Mouse (Mus musculus): ENCODE results near the gene Zfp82. TPM values are rescaled to one million over a fixed set of nuclear protein-coding genes. Genes with fewer than 3 reads are reported as not detected.

The Zfp82 gene
- polyA plus RNA-seq, 1 experiment from 2014 or later: 2.1 TPM

GRCm38 (mm10) chr7:30009321-30010085 lies 63.2 kb downstream of the Zfp82 start:
- no peak overlapping the region for H3K4me3 ChIP-seq (replicated peaks)
- H3K4me2 ChIP-seq: no peak overlapping the region
- 82% methylated on average over 21 of the region's 21 CpGs for WGBS (ENCODE audit: insufficient replicate concordance)
- no peak overlapping the region for H3K9ac ChIP-seq
- H3K4me1 ChIP-seq (replicated peaks): no peaks in the 10 kb centered on the region
- no peak overlapping the region for H3K27ac ChIP-seq
- ATAC-seq (ENCODE audit: low read depth): no peak
- H3K27me3 ChIP-seq: no peaks in the 10 kb centered on the region
- H3K36me3 ChIP-seq: peaks cover 67% of the 10 kb centered on the region
- DNase-seq: no peak
- no peaks in the 10 kb centered on the region for H3K9me3 ChIP-seq (replicated peaks)

- DNase-seq: no peak
- H3K27ac ChIP-seq: no peak overlapping the region
- 70% methylated on average over 6 of the region's 6 CpGs for WGBS (ENCODE audit: insufficient replicate concordance)
These were observed 64.5 kb downstream of the Zfp82 start for GRCm38 (mm10) chr7:30008020-30008690.

GRCm38 (mm10) chr7:30007601-30008000 lies 65.1 kb downstream of the Zfp82 start:
- Histone ChIP-seq H3K4me3 (replicated peaks) (no peak overlapping the region), H3K4me2 (no peak overlapping the region), H3K36me3 (peaks cover 58% of the 10 kb centered on the region), H3K4me1 (replicated peaks) (no peaks in the 10 kb centered on the region), H3K27me3 (no peaks in the 10 kb centered on the region), H3K27ac (no peak overlapping the region), H3K9ac (no peak overlapping the region), H3K9me3 (replicated peaks) (no peaks in the 10 kb centered on the region)
- WGBS (ENCODE audit: insufficient replicate concordance): 79% methylated on average over 1 of the region's 1 CpGs
- DNase-seq (no peak), ATAC-seq (ENCODE audit: low read depth) (no peak)

More at GRCm38 (mm10) chr7:30008020-30008690, 64.5 kb downstream of the Zfp82 start:
- Histone ChIP-seq H3K4me2 (no peak overlapping the region), H3K4me3 (replicated peaks) (no peak overlapping the region), H3K9ac (no peak overlapping the region), H3K27me3 (no peaks in the 10 kb centered on the region), H3K36me3 (peaks cover 56% of the 10 kb centered on the region), H3K9me3 (replicated peaks) (no peaks in the 10 kb centered on the region), H3K4me1 (replicated peaks) (no peaks in the 10 kb centered on the region)
- no peak for ATAC-seq (ENCODE audit: low read depth)

Small RNA genes lying within 50 kb of the gene (microRNA-seq; reads per million reads assigned to microRNA genes)
- gene Gm23368: not detected

Other genes with a start within 250 kb of the Zfp82 start
- 1.1 and 1.5 TPM in 2 replicates for gene Zfp940, start 219.2 kb downstream of the Zfp82 start, polyA plus RNA-seq (2015; fragmentation: Nextera tagmentation; extraction: Ambion mirVana)
- 1.3 and 1.4 TPM in 2 replicates for gene Zfp420, start 212.9 kb downstream of the Zfp82 start, polyA plus RNA-seq (2015; fragmentation: Nextera tagmentation; extraction: Ambion mirVana)
- gene Zfp27, start 166.3 kb downstream of the Zfp82 start, polyA plus RNA-seq (2015; fragmentation: Nextera tagmentation; extraction: Ambion mirVana): 1.9 and 2.3 TPM in 2 replicates
- gene Zfp383, start 164.7 kb downstream of the Zfp82 start, polyA plus RNA-seq (2015; fragmentation: Nextera tagmentation; extraction: Ambion mirVana): 0.58 TPM in 2 replicates
- gene Zfp74, start 118.8 kb downstream of the Zfp82 start, polyA plus RNA-seq (2015; fragmentation: Nextera tagmentation; extraction: Ambion mirVana): 2.0 and 2.6 TPM in 2 replicates
- 8.5 and 10.9 TPM in 2 replicates for gene Zfp568, start 88.9 kb downstream of the Zfp82 start, polyA plus RNA-seq (2015; fragmentation: Nextera tagmentation; extraction: Ambion mirVana)
- gene Zfp14, start 21.5 kb downstream of the Zfp82 start, polyA plus RNA-seq (2015; fragmentation: Nextera tagmentation; extraction: Ambion mirVana): 0.29 and 0.41 TPM in 2 replicates
- gene Gm26920, start 17.5 kb upstream of the Zfp82 start, polyA plus RNA-seq (2015; fragmentation: Nextera tagmentation; extraction: Ambion mirVana): 0.44 TPM in 1 of 2 replicates, not detected in the other
- gene Zfp566, start 17.6 kb upstream of the Zfp82 start, polyA plus RNA-seq (2015; fragmentation: Nextera tagmentation; extraction: Ambion mirVana): 2.0 and 2.5 TPM in 2 replicates
- 12.7 and 18.3 TPM in 2 replicates for gene Zfp260, start 21.9 kb upstream of the Zfp82 start, polyA plus RNA-seq (2015; fragmentation: Nextera tagmentation; extraction: Ambion mirVana)
- gene Zfp382, start 49.0 kb upstream of the Zfp82 start, polyA plus RNA-seq (2015; fragmentation: Nextera tagmentation; extraction: Ambion mirVana): 1.6 and 2.1 TPM in 2 replicates
- gene Zfp146, start 96.8 kb upstream of the Zfp82 start, polyA plus RNA-seq (2015; fragmentation: Nextera tagmentation; extraction: Ambion mirVana): 4.8 and 6.2 TPM in 2 replicates
- gene Cox7a1, start 111.2 kb upstream of the Zfp82 start, polyA plus RNA-seq (2015; fragmentation: Nextera tagmentation; extraction: Ambion mirVana): 4.2 and 4.8 TPM in 2 replicates
- gene Capns1, start 125.9 kb upstream of the Zfp82 start, polyA plus RNA-seq (2015; fragmentation: Nextera tagmentation; extraction: Ambion mirVana): 39.0 and 40.8 TPM in 2 replicates
- gene Polr2i, start 159.0 kb upstream of the Zfp82 start, polyA plus RNA-seq (2015; fragmentation: Nextera tagmentation; extraction: Ambion mirVana): 67.1 and 70.0 TPM in 2 replicates
- gene Tbcb, start 159.4 kb upstream of the Zfp82 start, polyA plus RNA-seq (2015; fragmentation: Nextera tagmentation; extraction: Ambion mirVana): 62.1 and 63.7 TPM in 2 replicates
- gene Ovol3, start 162.8 kb upstream of the Zfp82 start, polyA plus RNA-seq (2015; fragmentation: Nextera tagmentation; extraction: Ambion mirVana): not detected in 2 replicates
- 0.13 TPM in 1 of 2 replicates, not detected in the other for gene Thap8, start 207.2 kb upstream of the Zfp82 start, polyA plus RNA-seq (2015; fragmentation: Nextera tagmentation; extraction: Ambion mirVana)
- 7.0 and 8.1 TPM in 2 replicates for gene Wdr62, start 207.5 kb upstream of the Zfp82 start, polyA plus RNA-seq (2015; fragmentation: Nextera tagmentation; extraction: Ambion mirVana)
- 1.4 and 1.7 TPM in 2 replicates for gene Clip3, start 218.8 kb upstream of the Zfp82 start, polyA plus RNA-seq (2015; fragmentation: Nextera tagmentation; extraction: Ambion mirVana)
- 17.2 and 18.9 TPM in 2 replicates for gene Alkbh6, start 235.8 kb upstream of the Zfp82 start, polyA plus RNA-seq (2015; fragmentation: Nextera tagmentation; extraction: Ambion mirVana)
- gene Syne4, start 241.9 kb upstream of the Zfp82 start, polyA plus RNA-seq (2015; fragmentation: Nextera tagmentation; extraction: Ambion mirVana): 6.1 and 8.8 TPM in 2 replicates
- gene E130208F15Rik, start 248.8 kb upstream of the Zfp82 start, polyA plus RNA-seq (2015; fragmentation: Nextera tagmentation; extraction: Ambion mirVana): 1.3 and 1.8 TPM in 2 replicates

All from liver, embryonic 13.5 days (tissue).